Mouse (Mus musculus) E14TG2a.4 (cell line): ENCODE data around the gene Lypd3.

Experiments
- CTCF ChIP-seq: conservative IDR thresholded peaks from 2 replicates; pipeline ENCODE4 v1.5.1; 2014; ENCODE audit warnings: low read length
- NANOG ChIP-seq: IDR thresholded peaks from 2 replicates; pipeline ENCODE4 v1.6.1; 2014; ENCODE audit warnings: borderline replicate concordance, low read length, mixed read lengths
- POU5F1 ChIP-seq: IDR thresholded peaks from 2 replicates; pipeline ENCODE4 v1.6.1; 2014; ENCODE audit warnings: low read length, borderline replicate concordance

DNA sequence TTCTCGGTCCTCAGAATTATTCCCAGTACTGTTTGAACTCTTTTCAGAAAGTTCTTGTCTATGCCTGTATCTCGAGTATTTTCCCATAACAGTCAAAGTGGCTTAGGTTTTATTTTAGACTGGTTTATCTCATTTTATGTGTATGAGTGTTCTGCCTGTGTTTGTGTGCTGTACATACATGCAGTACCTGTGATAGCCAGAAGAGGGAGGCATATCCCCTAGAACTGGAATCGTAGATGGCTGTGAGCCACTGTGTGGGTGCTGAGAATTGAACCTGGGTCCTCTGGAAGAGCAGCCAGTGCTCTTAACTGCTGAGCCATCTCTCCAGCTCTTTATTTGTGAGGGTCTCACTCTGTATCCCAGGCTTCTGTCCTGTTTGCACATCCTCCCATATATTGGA lies 15.2 kb upstream of the Lypd3 start:
- TF ChIP-seq NANOG (no peak), CTCF (peak; percentile 83), POU5F1 (no peak)
